Mouse (Mus musculus) liver, embryonic 11.5 days (tissue): ENCODE results near the gene Ptprh. TPM values are rescaled to one million over a fixed set of nuclear protein-coding genes. Genes with fewer than 3 reads are reported as not detected.
"Not testable (repeated sequence)": the region's sequence is repeated elsewhere in the genome, so short reads cannot be mapped to it uniquely, and the experiment has no call there.

ENCODE experiments used
- ATAC-seq: fragments of 200-750 bp; cut with Nextera tagmentation; replicated peaks from 2 replicates; pipeline ENCODE4 v1.8.0; 2017; ENCODE audit warnings: moderate number of reproducible peaks, mild to moderate bottlenecking, moderate TSS enrichment, moderate library complexity; ENCODE audit not compliant: low FRiP score
- DNase-seq: peaks from one replicate; pipeline ENCODE4 v3.0.0-alpha.2; 2017; ENCODE audit warnings: low spot score
- H3K27ac ChIP-seq: fragments of 300-500 bp; sonication (generic); 2 replicates; pipeline ENCODE4 v1.5.1; 2014; ENCODE audit warnings: mild to moderate bottlenecking, low read depth, low read length, control low read depth
- H3K27me3 ChIP-seq: fragments of 300-500 bp; sonication (generic); replicated peaks from 2 replicates; pipeline ENCODE4 v1.6.1; 2014; ENCODE audit warnings: low read length, mixed read lengths; ENCODE audit not compliant: control insufficient read depth, insufficient read depth
- H3K36me3 ChIP-seq: fragments of 300-500 bp; sonication (generic); 2 replicates; pipeline ENCODE4 v1.6.1; 2014; ENCODE audit warnings: mild to moderate bottlenecking, low read length, moderate library complexity, mixed read lengths; ENCODE audit not compliant: control insufficient read depth, insufficient read depth
- H3K4me1 ChIP-seq: fragments of 300-500 bp; sonication (generic); replicated peaks from 2 replicates; pipeline ENCODE4 v1.6.1; 2014; ENCODE audit warnings: low read length, mixed read lengths; ENCODE audit not compliant: control insufficient read depth, insufficient read depth
- H3K4me2 ChIP-seq: fragments of 300-500 bp; sonication (generic); 2 replicates; pipeline ENCODE4 v1.6.1; 2014; ENCODE audit warnings: mild to moderate bottlenecking, control low read depth, moderate library complexity
- H3K4me3 ChIP-seq: fragments of 300-500 bp; sonication (generic); 2 replicates; pipeline ENCODE4 v1.5.1; 2014; ENCODE audit warnings: low read depth, low read length, control low read depth
- H3K9ac ChIP-seq: fragments of 300-500 bp; sonication (generic); 2 replicates; pipeline ENCODE4 v1.6.1; 2014; ENCODE audit warnings: low read depth, low read length, control low read depth
- H3K9me3 ChIP-seq: fragments of 300-500 bp; sonication (generic); 2 replicates; pipeline ENCODE4 v1.6.1; 2016; ENCODE audit warnings: low read length, inconsistent platforms, mixed read lengths; ENCODE audit not compliant: control insufficient read depth
- WGBS: fragments of 180-500 bp; shearing (Covaris S2); extraction: QIAGEN DNeasy Blood & Tissue Kit; methylation state at CpG from one replicate; pipeline ENCODE4 v1.1.7; 2014; 5-methylcytosine and 5-hydroxymethylcytosine counted together
- polyA plus RNA-seq: library from polyadenylated mRNA; unstranded; fragments of >200 nt; fragmentation: Nextera tagmentation; extraction: Ambion mirVana; gene quantifications from 2 replicates; pipeline ENCODE4 v1.2.1, GENCODE M21; 2014

Gene Ptprh
- polyA plus RNA-seq, 1 experiment from 2014 or later = not detected

DNA sequence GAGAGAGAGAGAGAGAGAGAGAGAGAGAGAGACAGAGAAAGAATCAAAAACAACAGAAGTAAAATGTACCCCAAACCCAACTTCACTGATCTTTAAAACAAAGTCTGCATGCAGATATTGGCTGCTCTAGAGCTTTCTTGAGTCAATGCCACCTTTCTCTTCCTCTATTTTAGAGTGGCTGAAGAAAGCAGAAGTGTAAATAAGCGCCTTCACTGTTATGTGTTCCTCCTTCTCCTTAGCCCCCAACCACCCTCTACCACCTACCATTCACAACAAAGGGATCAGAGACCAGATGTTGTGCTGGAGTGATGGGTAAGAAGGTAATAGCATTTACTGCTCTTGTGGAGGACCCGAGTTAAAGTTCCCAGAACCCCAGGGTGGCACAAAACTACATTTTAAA, 31.5 kb downstream of the Ptprh start:
- H3K27me3 ChIP-seq, H3K4me2 ChIP-seq, H3K9me3 ChIP-seq, H3K4me1 ChIP-seq, ATAC-seq, H3K36me3 ChIP-seq, DNase-seq, H3K27ac ChIP-seq, H3K9ac ChIP-seq, H3K4me3 ChIP-seq: not testable (repeated sequence)
- 62% methylated on average over 2 of the region's 2 CpGs for WGBS

DNA sequence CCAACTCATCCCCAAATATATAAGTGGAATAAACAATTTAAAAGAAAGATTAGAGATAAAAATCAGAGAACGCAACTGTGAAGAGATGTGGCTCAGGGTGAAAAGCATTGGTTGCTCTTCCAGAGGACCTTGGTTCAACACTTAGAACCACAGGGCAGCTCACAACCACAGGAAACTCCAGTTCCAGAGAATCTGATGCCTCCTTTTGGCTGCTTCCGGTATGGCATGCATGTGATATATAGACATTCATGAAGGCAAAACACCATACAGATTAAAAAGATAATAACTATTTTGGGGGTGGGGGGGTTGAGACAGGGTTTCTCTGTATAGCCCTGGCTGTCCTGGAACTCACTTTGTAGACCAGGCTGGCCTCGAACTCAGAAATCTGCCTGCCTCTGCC, 41.2 kb downstream of the Ptprh start:
- WGBS = 86% methylated on average over 3 of the region's 3 CpGs
- Histone ChIP-seq H3K4me1 (no peaks in the 10 kb centered on the region), H3K27me3 (no peaks in the 10 kb centered on the region), H3K4me3 (no peak overlapping the region), H3K4me2 (no peak overlapping the region), H3K27ac (no peak overlapping the region), H3K36me3 (no peaks in the 10 kb centered on the region), H3K9ac (no peak overlapping the region), H3K9me3 (no peaks in the 10 kb centered on the region)
- DNase-seq (no peak), ATAC-seq (no peak)

DNA sequence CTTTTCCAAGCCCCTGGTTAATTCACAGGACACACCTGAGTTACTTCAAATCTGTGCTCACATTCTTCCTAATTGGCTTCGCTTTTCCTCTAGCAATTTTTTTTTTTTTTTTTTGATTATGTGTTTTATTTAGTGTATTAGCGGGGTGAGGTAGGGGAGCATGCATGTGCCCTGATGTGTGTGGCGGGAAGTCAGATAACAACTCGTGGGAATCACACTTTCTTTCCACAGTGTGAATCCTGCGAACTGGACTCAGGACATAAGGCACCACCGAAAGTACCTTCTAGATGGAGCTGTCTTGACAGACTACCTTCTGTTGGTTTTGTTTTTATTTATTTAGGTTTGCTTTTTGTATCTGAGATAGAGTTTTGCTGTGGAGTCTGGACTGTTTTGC, 46.7 kb downstream of the Ptprh start:
- Histone ChIP-seq H3K27me3 (no peaks in the 10 kb centered on the region), H3K27ac (no peak overlapping the region), H3K4me3 (no peak overlapping the region), H3K36me3 (no peaks in the 10 kb centered on the region), H3K9me3 (no peaks in the 10 kb centered on the region), H3K9ac (no peak overlapping the region), H3K4me2 (no peak overlapping the region), H3K4me1 (no peaks in the 10 kb centered on the region)
- 63% methylated on average over 6 of the region's 6 CpGs for WGBS
- ATAC-seq = peak; percentile 12; the same call in 1 of the 2 replicates
- DNase-seq = no peak

GRCm38 (mm10) chr7:4556256-4557166, 47.3 kb downstream of the Ptprh start:
- no peak overlapping the region for H3K4me2 ChIP-seq
- DNase-seq (peak; percentile 67), ATAC-seq (peak; percentile 82)
- 22% methylated on average over 15 of the region's 15 CpGs for WGBS
- H3K27ac ChIP-seq = no peak overlapping the region
- no peak overlapping the region for H3K4me3 ChIP-seq
- H3K9ac ChIP-seq = no peak overlapping the region
- H3K27me3 ChIP-seq = no peaks in the 10 kb centered on the region
- H3K4me1 ChIP-seq = no peaks in the 10 kb centered on the region
- no peaks in the 10 kb centered on the region for H3K9me3 ChIP-seq
- no peaks in the 10 kb centered on the region for H3K36me3 ChIP-seq

- WGBS = 7% methylated on average over 33 of the region's 33 CpGs
These were observed 56.6 kb downstream of the Ptprh start, which contains the start of gene Syt5 for GRCm38 (mm10) chr7:4547221-4547641. Syt5 (minus strand) TSS chr7:4547541.

GRCm38 (mm10) chr7:4546591-4547131, 57.2 kb downstream of the Ptprh start:
- Histone ChIP-seq H3K36me3 (no peaks in the 10 kb centered on the region), H3K4me1 (peaks cover 10% of the 10 kb centered on the region; the same call in 1 of the 2 replicates), H3K9me3 (no peaks in the 10 kb centered on the region), H3K27ac (no peak overlapping the region), H3K9ac (no peak overlapping the region), H3K27me3 (peaks cover 27% of the 10 kb centered on the region), H3K4me2 (peak overlapping the region; percentile 59), H3K4me3 (peak overlapping the region; percentile 35)
- DNase-seq (peak; percentile 65), ATAC-seq (peak; percentile 59)
- 5% methylated on average over 26 of the region's 26 CpGs for WGBS

More at GRCm38 (mm10) chr7:4547221-4547641, 56.6 kb downstream of the Ptprh start, which contains the start of gene Syt5:
- Histone ChIP-seq H3K9ac (no peak within 1 kb of the TSS), H3K4me1 (peaks cover 10% of the 10 kb centered on the region; the same call in 1 of the 2 replicates), H3K27me3 (peaks cover 27% of the 10 kb centered on the region), H3K36me3 (no peaks in the 10 kb centered on the region), H3K27ac (no peak within 1 kb of the TSS), H3K9me3 (no peaks in the 10 kb centered on the region), H3K4me3 (peak within 1 kb of the TSS; percentile 35), H3K4me2 (peak within 1 kb of the TSS; percentile 59)
- no peak; the same call in 1 of the 2 replicates for ATAC-seq
- no peak for DNase-seq

DNA sequence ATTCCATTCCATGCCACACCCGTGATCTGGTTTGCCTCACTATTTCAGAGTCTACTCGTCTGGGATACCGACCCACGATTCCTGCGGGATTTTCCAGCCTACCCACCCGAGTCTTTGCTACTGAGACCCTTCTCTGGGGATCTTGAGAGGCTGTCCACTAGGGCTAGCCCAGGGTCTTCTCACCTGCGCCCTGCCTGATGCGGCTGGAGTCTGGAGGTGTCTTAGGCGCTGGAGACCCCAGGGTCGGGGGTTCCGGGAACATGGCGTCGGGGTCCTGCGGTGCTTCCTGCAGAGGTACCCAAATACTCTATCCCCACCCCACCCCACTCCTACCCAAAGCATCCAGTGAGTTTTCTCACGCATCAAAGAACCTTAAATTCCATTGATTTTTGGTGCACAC, 57.8 kb downstream of the Ptprh start:
- DNase-seq (no peak), ATAC-seq (no peak; the same call in 1 of the 2 replicates)
- Histone ChIP-seq H3K27ac (no peak overlapping the region), H3K4me3 (no peak overlapping the region), H3K9me3 (no peaks in the 10 kb centered on the region), H3K4me1 (peaks cover 10% of the 10 kb centered on the region; the same call in 1 of the 2 replicates), H3K4me2 (no peak overlapping the region), H3K36me3 (no peaks in the 10 kb centered on the region), H3K9ac (no peak overlapping the region), H3K27me3 (peaks cover 27% of the 10 kb centered on the region)
- WGBS = 74% methylated on average over 15 of the region's 15 CpGs

DNA sequence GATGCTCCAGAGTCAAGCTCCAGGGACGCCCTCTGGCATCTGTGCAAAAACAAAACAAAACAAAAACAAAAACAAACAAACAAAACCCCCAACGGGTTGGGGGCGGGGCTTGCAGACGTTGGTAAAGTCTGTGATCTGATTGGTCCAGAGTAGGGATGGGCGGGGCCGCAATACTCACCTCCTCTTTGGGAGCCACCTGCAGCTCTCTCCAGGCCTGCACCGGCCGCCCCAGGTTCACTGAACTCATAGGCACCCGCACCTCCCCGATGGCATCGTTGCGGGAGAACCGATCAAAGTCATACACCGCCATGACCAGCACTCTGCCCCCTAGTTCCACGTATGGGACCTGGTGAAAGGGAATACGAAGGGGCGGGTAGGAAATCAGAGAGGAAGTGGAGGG, 61.8 kb downstream of the Ptprh start:
- peaks cover 6% of the 10 kb centered on the region; the same call in 1 of the 2 replicates for H3K4me1 ChIP-seq
- ATAC-seq (0 out of 2 replicates have a peak, but pooled peaks have one; percentile 27), DNase-seq (no peak)
- H3K27me3 ChIP-seq = peaks cover 11% of the 10 kb centered on the region
- no peaks in the 10 kb centered on the region for H3K9me3 ChIP-seq
- H3K4me2 ChIP-seq = peak overlapping the region; percentile 10; the same call in 1 of the 2 replicates
- no peak overlapping the region for H3K4me3 ChIP-seq
- no peak overlapping the region for H3K27ac ChIP-seq
- no peak overlapping the region for H3K9ac ChIP-seq
- WGBS = 34% methylated on average over 17 of the region's 17 CpGs
- H3K36me3 ChIP-seq = no peaks in the 10 kb centered on the region
